Mouse (Mus musculus) stomach, postnatal 0 days (tissue): Measurements from ENCODE around the gene Ovca2. TPM values are rescaled to one million over a fixed set of nuclear protein-coding genes. Genes with fewer than 3 reads are reported as not detected.
"Not testable (repeated sequence)": the region's sequence is repeated elsewhere in the genome, so short reads cannot be mapped to it uniquely, and the experiment has no call there.

ENCODE experiments used
- ATAC-seq: fragments of 200-750 bp; cut with Nextera tagmentation; 2 replicates; pipeline ENCODE4 v1.8.0; 2017; ENCODE audit not compliant: low FRiP score, low TSS enrichment
- DNase-seq: peaks from one replicate; pipeline ENCODE4 v3.0.0-alpha.2; 2016; ENCODE audit warnings: low spot score
- H3K27ac ChIP-seq: fragments of 300-500 bp; sonication (generic); replicated peaks from 2 replicates; pipeline ENCODE4 v1.5.1; 2014; ENCODE audit warnings: mild to moderate bottlenecking, control low read depth
- H3K27me3 ChIP-seq: fragments of 300-500 bp; sonication (generic); 2 replicates; pipeline ENCODE4 v1.6.1; 2014; ENCODE audit warnings: low read length; ENCODE audit not compliant: control insufficient read depth, insufficient read depth
- H3K36me3 ChIP-seq: fragments of 300-500 bp; sonication (generic); 2 replicates; pipeline ENCODE4 v1.6.1; 2014; ENCODE audit warnings: low read length, mixed read lengths; ENCODE audit not compliant: control insufficient read depth, insufficient read depth
- H3K4me1 ChIP-seq: fragments of 300-500 bp; sonication (generic); replicated peaks from 2 replicates; pipeline ENCODE4 v1.6.1; 2014; ENCODE audit warnings: antibody characterized with exemption; ENCODE audit not compliant: control insufficient read depth, insufficient read depth
- H3K4me2 ChIP-seq: fragments of 300-500 bp; sonication (generic); replicated peaks from 2 replicates; pipeline ENCODE4 v1.6.1; 2014; ENCODE audit warnings: low read depth, mild to moderate bottlenecking, control low read depth, moderate library complexity
- H3K4me3 ChIP-seq: fragments of 300-500 bp; sonication (generic); 2 replicates; pipeline ENCODE4 v1.5.1; 2014; ENCODE audit warnings: low read depth, low read length, control low read depth
- H3K9ac ChIP-seq: fragments of 300-500 bp; sonication (generic); 2 replicates; pipeline ENCODE4 v1.6.1; 2014; ENCODE audit warnings: mild to moderate bottlenecking, low read length, control low read depth, mixed read lengths
- H3K9me3 ChIP-seq: fragments of 300-500 bp; sonication (generic); 2 replicates; pipeline ENCODE4 v1.6.1; 2016; ENCODE audit warnings: low read length; ENCODE audit not compliant: control insufficient read depth
- CTCF ChIP-seq: IDR thresholded peaks from 2 replicates; pipeline ENCODE4 v1.5.1; 2016; ENCODE audit warnings: antibody characterized with exemption, low read depth, mild to moderate bottlenecking, moderate library complexity
- EP300 ChIP-seq: optimal IDR thresholded peaks from 2 replicates; pipeline ENCODE3; 2016; ENCODE audit warnings: antibody characterized with exemption
- WGBS: fragments of 180-500 bp; shearing (Covaris S2); extraction: QIAGEN DNeasy Blood & Tissue Kit; methylation state at CpG from one replicate; pipeline ENCODE4 v1.1.7; 2014; 5-methylcytosine and 5-hydroxymethylcytosine counted together
- polyA plus RNA-seq: library from polyadenylated mRNA; unstranded; fragments of >200 nt; fragmentation: Nextera tagmentation; extraction: Ambion mirVana; gene quantifications from 2 replicates; pipeline ENCODE4 v1.2.1, GENCODE M21; 2015

Gene Ovca2
- polyA plus RNA-seq, 1 experiment from 2014 or later, result 19.3 TPM

GRCm38 (mm10) chr11:75190371-75190724 is 11.7 kb upstream of the Ovca2 start:
- Histone ChIP-seq H3K27me3 (peaks cover 7% of the 10 kb centered on the region; the same call in 1 of the 2 replicates), H3K36me3 (no peaks in the 10 kb centered on the region), H3K4me3 (peak overlapping the region; percentile 59), H3K9me3 (no peaks in the 10 kb centered on the region), H3K4me1 (peaks cover 10% of the 10 kb centered on the region; the same call in 1 of the 2 replicates), H3K9ac (peak overlapping the region; percentile 56), H3K4me2 (peak overlapping the region; percentile 87), H3K27ac (peak overlapping the region; percentile 42; the same call in 1 of the 2 replicates)
- 2% methylated on average over 23 of the region's 24 CpGs for WGBS
- peak; percentile 91 for DNase-seq
- peak; percentile 88 for ATAC-seq
- TF ChIP-seq EP300 (no peak), CTCF (peak; percentile 55)

DNA sequence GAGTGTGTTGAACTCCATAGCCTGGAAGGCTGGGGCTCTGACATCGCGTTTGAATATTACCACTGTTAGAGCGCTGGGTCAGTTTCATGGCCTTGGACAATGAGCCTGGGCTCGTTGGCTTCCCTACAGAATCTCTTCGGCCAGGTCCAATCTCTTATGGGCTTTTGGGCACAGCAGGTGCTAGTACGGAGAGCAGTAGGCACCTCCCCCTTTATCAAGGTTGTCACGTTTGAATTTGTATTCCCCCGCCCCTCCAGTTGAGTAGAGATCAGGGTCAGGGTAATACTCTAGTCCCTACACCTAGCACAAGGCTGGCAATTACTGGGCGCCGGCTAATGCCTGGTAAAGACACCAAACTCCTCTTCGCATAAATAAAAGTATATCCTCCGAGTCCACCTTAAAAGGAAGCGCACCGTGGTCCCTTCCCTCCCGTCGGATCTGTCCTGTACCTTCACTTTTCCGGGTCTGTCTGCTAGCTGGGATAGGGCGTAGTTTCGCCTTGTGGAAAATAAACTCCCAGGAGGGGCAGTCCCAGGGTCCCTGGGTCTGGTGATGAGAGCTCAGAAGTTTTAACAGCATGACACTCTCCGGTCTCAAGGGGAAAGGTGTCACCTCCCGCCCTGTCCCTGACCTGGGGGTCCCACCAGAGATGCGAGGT is 11.2 kb upstream of the Ovca2 start:
- peak overlapping the region; percentile 42; the same call in 1 of the 2 replicates for H3K27ac ChIP-seq
- H3K9ac ChIP-seq, result peak overlapping the region; percentile 56
- under 1% methylated on average over 22 of the region's 22 CpGs for WGBS
- peak overlapping the region; percentile 87 for H3K4me2 ChIP-seq
- H3K36me3 ChIP-seq, result no peaks in the 10 kb centered on the region
- no peaks in the 10 kb centered on the region for H3K9me3 ChIP-seq
- TF ChIP-seq EP300, result no peak
- TF ChIP-seq CTCF, result no peak
- ATAC-seq (peak; percentile 17), DNase-seq (peak; percentile 25)
- H3K27me3 ChIP-seq, result peaks cover 7% of the 10 kb centered on the region; the same call in 1 of the 2 replicates
- peak overlapping the region; percentile 59 for H3K4me3 ChIP-seq
- peaks cover 7% of the 10 kb centered on the region; the same call in 1 of the 2 replicates for H3K4me1 ChIP-seq

GRCm38 (mm10) chr11:75184986-75185385 is 6.4 kb upstream of the Ovca2 start:
- H3K4me1 ChIP-seq, result peaks cover 4% of the 10 kb centered on the region; the same call in 1 of the 2 replicates
- no peak overlapping the region for H3K27ac ChIP-seq
- no peaks in the 10 kb centered on the region for H3K27me3 ChIP-seq
- 73% methylated on average over 2 of the region's 2 CpGs for WGBS
- peaks cover 5% of the 10 kb centered on the region; the same call in 1 of the 2 replicates for H3K36me3 ChIP-seq
- H3K4me2 ChIP-seq, result no peak overlapping the region
- DNase-seq, result no peak
- no peak overlapping the region for H3K9ac ChIP-seq
- no peak for TF ChIP-seq EP300
- TF ChIP-seq CTCF, result no peak
- H3K4me3 ChIP-seq, result no peak overlapping the region
- no peaks in the 10 kb centered on the region for H3K9me3 ChIP-seq
- no peak for ATAC-seq

DNA sequence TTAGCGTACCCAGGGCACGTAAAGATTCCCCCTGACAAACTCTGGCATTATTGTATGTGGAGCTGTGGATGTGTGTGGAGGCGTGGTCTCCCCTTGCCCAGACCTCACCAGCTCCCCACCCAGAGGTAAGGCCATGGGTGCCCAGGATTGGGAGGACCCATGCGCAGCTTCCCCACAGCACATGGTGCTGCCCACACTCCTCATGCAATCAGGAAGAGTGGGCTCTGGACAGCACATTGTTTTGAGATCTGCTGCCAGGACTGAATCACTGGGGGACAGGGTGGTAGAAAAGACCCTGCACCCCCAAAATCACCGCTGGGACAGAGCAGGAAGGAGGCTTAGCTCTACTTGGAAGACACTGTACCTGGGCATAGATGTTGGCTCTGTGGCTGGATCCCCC is 5.9 kb upstream of the Ovca2 start:
- no peak overlapping the region for H3K9ac ChIP-seq
- H3K9me3 ChIP-seq, result no peaks in the 10 kb centered on the region
- TF ChIP-seq EP300 (no peak), CTCF (no peak)
- H3K4me2 ChIP-seq, result no peak overlapping the region
- H3K4me1 ChIP-seq, result peaks cover 2% of the 10 kb centered on the region; the same call in 1 of the 2 replicates
- no peak for DNase-seq
- 92% methylated on average over 5 of the region's 5 CpGs for WGBS
- H3K36me3 ChIP-seq, result peaks cover 5% of the 10 kb centered on the region; the same call in 1 of the 2 replicates
- no peak overlapping the region for H3K4me3 ChIP-seq
- ATAC-seq, result no peak
- H3K27ac ChIP-seq, result no peak overlapping the region
- no peaks in the 10 kb centered on the region for H3K27me3 ChIP-seq

DNA sequence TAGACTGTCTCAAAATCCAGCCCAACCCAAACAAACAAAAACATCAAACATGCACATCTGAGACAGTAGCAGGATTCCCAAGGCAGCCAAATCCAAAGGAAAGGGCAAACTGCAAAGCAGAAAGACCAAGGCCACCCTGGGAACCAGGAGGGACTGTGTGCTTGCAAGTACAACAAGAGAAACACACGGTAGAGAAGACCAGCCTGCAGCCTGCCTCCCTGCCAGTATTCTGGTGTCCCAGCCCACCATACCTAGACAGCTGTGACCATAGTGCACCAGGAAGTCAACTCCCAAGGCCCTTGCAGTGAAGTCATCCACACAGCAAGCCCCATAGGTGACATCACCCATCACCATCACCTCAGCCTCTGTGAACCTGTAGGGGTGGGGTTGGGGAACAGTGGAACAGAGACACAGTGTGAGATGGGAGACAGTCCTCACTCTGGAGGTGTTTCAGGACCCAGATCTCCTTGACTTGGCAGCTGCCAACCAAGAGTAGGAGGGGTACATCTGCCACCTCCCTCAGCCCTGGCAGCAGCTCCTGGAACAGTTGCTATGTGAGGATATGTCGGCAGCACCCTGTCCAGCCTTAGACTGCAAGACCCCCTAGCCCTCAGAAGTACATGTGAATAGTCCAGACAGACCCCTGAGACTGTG is 5.4 kb upstream of the Ovca2 start:
- 69% methylated on average over 2 of the region's 2 CpGs for WGBS
- TF ChIP-seq CTCF (no peak), EP300 (no peak)
- ATAC-seq, result no peak
- H3K27ac ChIP-seq, result no peak overlapping the region
- no peak overlapping the region for H3K4me2 ChIP-seq
- no peak overlapping the region for H3K4me3 ChIP-seq
- no peak overlapping the region for H3K9ac ChIP-seq
- no peaks in the 10 kb centered on the region for H3K4me1 ChIP-seq
- no peaks in the 10 kb centered on the region for H3K9me3 ChIP-seq
- H3K27me3 ChIP-seq, result no peaks in the 10 kb centered on the region
- DNase-seq, result no peak
- H3K36me3 ChIP-seq, result peaks cover 5% of the 10 kb centered on the region; the same call in 1 of the 2 replicates

- WGBS, result 40% methylated on average over 12 of the region's 12 CpGs
- Histone ChIP-seq H3K9ac (peak overlapping the region; percentile 84), H3K9me3 (no peaks in the 10 kb centered on the region), H3K4me1 (peaks cover 3% of the 10 kb centered on the region; the same call in 1 of the 2 replicates), H3K4me2 (peak overlapping the region; percentile 91), H3K27ac (peak overlapping the region; percentile 81; the same call in 1 of the 2 replicates), H3K27me3 (no peaks in the 10 kb centered on the region), H3K36me3 (peaks cover 7% of the 10 kb centered on the region; the same call in 1 of the 2 replicates), H3K4me3 (peak overlapping the region; percentile 78)
- TF ChIP-seq EP300, result no peak
- no peak for ATAC-seq
- no peak for DNase-seq
Measured at GRCm38 (mm10) chr11:75178011-75178410, 624 bp downstream of the Ovca2 start.

DNA sequence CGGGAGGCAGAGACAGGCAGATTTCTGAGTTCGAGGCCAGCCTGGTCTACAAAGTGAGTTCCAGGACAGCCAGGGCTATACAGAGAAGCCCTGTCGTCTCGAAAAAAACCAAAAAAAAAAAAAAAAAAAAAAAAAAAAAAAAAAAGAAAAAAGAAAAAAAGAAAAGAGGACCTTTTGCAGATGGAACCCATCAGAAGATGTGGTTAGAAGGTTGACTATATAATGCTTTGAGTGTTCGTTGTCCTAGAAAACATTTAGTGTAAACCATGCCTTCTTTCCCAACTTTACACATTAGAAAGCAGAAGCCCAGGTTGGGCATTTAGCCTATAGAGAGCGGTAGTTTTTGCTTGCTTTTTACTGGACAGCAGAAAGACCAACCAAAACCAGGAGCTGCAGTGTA is 4.1 kb downstream of the Ovca2 start:
- H3K4me1 ChIP-seq, ATAC-seq, H3K9ac ChIP-seq, H3K4me3 ChIP-seq, H3K9me3 ChIP-seq, H3K4me2 ChIP-seq, H3K27me3 ChIP-seq, H3K36me3 ChIP-seq, DNase-seq, H3K27ac ChIP-seq: not testable (repeated sequence)
- WGBS, result 61% methylated on average over 6 of the region's 6 CpGs
